Mouse (Mus musculus): Measurements from ENCODE around the gene Slc26a8. TPM values are rescaled to one million over a fixed set of nuclear protein-coding genes. Genes with fewer than 3 reads are reported as not detected.
"Not testable (repeated sequence)": the region's sequence is repeated elsewhere in the genome, so short reads cannot be mapped to it uniquely, and the experiment has no call there.

Slc26a8 gene
- total RNA-seq (2022): 10 to 100 TPM in 1 of 4 experiments, 1 to 10 TPM in 3; 6.6 to 10.6 (median 9.4) TPM

DNA sequence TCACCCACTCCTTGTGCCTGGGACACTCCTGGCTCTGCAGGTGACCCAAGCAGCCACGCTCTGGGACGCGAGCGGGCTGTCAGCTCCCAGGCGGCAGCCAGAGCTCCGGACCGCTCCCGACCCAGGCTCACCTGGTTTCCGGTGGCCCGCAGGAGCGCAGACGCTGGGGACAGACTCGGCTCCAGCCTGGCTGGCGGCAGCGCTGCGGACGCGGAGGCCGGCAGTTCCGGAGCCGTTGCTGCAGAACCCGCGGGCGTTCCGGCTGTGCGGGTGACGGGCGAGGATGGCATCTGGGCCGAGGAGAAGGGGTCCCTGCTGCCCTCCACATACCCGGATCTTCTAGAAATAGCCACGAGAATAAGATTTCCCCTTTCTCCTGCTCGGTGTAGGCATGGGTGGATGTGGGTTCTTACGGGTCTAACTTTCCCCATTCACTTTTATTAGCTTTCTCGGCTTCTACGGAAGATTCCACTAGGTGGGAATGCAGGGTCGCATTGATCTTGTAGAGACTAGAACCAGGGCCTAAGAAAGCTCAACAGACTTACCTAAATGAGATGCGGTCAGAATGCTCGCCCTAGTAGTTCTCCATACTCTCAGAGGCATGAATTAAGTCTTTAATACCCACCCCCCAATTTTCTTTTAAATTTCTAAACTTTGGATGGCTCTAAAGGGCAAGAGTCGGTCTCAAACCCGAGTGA lies at the start of gene Slc26a8:
Slc26a8 (minus strand) TSS at position 648 of the 698 bp plus-strand sequence.
- no peak for DNase-seq (ENCODE audit: low spot score in 2 of 2)

DNA sequence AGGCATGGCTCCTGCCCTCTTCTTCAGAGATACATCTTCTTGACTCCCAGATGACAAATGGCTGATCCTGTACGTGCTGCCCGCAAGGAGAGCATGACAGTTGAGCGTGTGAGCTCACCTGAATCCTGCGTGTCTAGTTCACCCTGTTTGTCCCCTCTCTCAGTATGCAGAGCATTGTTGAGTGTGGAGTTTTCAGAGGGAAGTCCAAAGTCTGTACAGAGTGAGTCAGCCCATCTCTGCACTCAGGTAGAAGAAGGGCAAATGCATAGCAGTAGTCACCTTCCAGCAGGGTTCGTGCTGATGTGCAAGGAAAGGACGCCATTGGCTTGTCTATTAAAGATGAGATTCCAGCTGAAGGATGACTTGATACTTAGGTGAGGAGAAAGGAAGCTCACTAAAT lies 49.2 kb upstream of the Slc26a8 start:
- no peak for DNase-seq (ENCODE audit: low spot score in 2 of 2)

DNA sequence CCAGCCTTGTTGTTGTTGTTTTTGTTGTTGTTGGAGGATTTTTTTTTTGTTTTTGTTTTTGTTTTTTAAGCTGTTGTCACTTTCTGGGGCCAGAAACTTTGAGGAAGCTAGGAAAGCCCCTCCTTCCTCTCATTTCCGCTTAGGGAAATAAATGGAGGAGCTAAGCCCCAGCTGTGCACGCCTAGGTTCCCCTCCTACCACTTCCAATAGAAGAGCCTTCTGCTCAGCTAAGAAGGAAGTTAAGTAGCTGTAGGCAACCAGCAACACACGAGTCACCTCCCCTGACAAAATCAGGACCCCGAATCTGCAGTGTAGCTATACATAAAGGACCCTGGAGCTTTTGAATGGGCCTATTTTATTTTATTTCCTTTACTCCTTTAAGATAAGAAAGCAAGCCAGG lies 47.9 kb upstream of the Slc26a8 start:
- DNase-seq (ENCODE audit: low spot score in 2 of 2): no peak

DNA sequence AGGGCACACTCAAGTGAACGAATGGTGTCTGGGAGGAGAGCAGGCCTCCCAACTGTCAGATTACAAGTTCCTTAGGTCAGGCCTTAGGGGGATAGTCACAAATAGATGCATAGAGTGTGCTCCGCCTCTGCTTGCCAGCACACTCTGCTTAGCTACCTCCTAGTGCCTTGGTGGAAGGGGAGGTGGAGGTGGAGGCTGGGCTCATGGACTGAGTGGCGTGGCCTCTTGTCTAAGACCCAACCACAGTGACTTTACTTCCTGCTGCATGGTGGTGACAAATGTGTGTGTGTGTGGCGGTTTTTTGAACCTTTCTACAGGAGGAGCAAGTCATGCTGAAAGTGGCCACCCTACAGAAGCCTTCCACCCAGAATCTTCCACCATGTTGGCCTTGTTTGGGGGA lies 46.5 kb upstream of the Slc26a8 start:
- DNase-seq (ENCODE audit: low spot score in 2 of 2): no peak

DNA sequence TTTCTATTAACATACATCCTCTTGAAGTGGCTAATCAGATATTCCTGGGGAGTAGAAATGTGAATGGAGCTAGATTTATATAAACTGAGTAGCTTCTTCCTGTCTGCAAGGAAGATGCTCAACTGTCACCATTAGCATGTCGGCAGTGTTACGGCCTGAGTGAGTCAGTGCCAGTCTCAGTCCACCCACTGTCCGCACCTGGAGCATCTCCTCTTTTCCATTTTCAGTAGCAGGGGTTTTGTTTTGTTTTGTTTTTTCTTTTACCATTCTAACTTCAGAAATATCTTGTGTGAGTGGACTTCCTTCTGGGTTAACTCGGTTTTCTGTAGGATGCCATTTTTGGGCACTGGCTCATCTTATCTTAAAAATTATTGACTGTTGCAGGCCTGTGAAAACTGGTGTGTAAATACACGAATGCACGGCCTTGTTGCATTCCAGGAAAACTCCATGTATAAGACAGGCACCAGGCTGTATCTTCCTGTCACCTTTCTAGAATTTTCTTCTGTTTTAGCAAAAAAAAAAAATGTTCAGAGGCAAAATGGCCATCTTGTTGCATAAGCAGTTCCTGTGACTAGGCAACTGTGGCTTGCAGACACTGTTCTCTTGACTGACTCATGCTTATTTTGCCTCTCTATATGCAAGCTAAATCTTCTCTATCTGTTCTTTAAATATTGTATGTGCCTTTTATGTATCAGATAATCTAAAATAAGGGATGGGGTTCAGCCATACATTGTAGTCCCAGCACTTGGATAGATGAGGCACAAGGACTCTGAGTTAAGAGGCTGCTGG lies 45.5 kb upstream of the Slc26a8 start:
- no peak for DNase-seq (ENCODE audit: low spot score in 2 of 2)

DNA sequence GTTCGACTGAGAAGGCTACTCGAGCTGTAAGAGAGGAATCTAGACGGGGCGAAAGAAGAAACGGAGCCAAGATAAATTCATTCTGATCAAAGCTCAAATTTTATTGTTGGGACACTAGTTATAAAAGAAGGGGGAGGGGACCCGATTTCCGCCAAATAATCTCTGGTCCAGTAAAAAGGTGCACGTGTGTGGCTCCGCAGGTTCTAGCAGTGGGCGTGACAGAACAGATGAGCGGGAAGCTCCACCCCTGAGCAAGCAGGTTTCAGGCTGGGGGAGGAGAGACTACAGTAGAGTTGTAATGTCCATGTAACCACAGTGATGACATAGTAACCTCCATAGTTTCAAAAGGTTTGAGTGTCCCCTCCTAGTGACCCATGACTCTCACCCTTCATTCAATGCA lies 37.5 kb upstream of the Slc26a8 start:
- not testable (repeated sequence) for DNase-seq (ENCODE audit: low spot score in 2 of 2)

DNA sequence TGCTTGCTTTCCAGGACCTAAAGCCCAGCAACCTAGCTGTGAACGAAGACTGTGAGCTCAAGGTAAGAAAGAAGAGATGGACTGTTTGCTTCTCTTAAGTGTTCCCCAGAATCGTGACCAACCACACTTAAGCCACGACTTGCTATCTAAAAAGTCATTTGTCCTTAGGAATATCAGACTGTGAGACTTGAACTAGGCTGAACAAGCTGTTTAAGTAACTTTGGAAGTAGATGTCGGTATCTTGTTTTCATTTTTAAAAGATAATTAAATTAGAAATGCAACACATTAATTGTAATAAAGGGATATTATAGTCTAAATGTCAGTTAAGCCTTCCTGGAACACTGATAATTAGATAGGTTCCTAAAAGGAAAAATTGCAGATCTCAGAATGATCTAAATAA lies 35.8 kb upstream of the Slc26a8 start, which contains the start of gene AC170998.1:
AC170998.1 (plus strand) TSS at position 301 of the 400 bp plus-strand sequence.
- no peak for DNase-seq (ENCODE audit: low spot score in 2 of 2)

DNA sequence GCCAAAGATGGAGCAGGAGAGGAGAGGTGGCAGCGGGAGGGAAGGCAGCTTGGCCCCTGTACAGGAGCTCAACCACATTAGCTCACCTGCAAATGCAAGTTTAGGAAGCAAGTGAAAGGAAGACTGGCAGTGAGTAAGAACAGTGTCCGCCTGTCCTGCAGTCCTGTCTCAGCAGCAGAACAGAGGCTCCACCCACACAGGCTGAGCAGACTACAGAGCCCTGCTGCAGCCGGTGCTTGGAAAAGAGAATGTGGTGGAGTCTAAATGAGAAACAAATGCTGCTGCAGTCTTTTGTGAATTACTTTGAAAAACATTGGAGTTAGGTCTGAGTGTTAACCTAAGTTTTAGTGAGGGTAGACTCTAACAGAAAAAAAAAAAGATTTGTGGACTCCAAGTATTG lies 27.5 kb upstream of the Slc26a8 start:
- no peak for DNase-seq (ENCODE audit: low spot score in 2 of 2)

DNA sequence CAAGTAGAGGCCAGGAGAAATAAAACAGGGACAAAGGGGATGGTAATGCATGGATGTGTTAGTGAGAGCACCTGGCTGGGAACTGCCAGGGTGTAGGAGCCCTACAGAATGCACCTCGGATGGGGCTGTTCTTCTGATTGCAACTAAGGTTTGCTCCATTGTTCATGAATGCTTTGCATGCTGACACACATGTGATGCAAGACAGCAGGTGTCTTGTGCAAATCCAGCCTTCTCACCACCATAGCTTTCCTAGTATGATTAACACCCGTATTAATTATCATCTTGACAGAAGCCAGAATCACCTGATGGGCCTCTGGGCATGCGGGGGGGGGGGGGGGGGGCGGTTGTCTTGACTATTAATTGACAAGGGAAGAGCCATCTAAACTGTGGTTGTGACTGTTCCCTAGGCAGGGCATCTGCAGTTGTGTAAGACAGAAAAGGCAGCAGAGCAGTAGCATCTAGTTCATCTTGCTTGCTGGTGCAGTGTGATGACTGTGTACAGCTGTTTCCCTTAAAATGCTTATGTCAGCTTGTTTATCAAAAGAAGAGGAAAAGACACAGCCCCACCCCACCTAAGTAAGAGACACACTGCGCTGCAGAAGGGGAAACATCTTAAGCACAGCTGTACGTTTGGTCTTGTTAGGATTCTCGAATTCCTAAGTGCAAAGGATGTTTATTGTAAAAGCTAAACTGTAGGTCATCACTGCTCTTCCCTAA lies 26.0 kb upstream of the Slc26a8 start:
- DNase-seq (ENCODE audit: low spot score in 2 of 2): no peak

DNA sequence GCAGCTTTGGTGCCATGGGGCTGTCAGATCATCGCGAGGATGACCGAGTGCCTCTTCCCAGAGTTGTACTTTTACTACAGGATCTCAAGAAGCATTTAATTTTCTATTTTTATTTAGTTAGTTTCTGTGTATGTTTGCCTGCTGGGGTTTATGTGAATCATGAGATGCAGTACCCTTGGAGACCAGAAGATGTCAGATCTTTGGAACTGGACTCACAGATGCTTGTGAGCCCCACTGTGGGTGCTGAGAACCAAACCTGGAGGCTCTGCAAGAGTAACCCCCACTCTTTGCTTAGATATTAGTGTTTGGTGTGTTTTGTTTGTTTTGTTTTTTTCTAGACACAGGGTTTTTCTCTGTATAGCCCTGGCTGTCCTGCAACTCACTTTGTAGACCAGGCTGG lies 24.0 kb upstream of the Slc26a8 start:
- no peak for DNase-seq (ENCODE audit: low spot score in 2 of 2)

DNA sequence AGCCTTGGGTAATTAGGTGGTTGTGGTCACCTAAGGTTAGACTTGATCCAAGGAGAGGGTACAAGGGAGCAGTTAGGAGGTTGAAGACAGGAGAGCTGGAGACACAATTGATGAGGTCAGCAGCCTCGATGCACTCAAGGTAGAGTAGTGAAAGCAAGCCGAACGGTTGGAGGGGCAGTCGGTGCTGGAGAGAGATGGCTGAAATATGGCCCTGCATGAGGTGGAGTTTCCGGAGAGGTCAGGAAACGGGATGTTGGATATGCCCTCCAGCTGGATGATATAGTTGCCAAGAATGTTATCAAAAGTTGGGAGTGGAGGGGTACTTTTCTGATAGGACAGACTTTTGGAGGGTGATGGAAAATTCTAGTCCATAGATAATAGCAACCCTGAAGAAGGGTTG lies 22.3 kb upstream of the Slc26a8 start:
- no peak for DNase-seq (ENCODE audit: low spot score in 2 of 2)

DNA sequence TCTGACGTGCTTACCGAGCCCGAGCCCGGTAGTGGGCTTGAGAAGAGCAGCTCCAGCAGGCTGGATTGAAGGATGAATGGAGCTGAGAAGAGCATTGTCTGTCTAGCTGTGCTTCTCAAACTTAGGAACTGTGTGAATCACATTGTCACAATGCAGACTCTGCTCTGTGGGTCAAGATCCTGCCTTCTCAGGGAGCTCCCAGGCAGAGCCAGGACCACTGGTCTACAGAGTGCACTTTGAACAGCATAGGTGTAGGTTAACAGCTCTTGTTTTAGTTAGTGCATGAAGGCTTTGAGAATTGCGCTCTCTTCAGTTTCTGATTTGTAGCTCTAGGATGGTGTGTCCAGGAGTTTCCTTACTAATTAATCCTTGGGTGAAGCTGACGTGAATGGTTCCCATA lies 21.2 kb upstream of the Slc26a8 start:
- DNase-seq (ENCODE audit: low spot score in 2 of 2): no peak

DNA sequence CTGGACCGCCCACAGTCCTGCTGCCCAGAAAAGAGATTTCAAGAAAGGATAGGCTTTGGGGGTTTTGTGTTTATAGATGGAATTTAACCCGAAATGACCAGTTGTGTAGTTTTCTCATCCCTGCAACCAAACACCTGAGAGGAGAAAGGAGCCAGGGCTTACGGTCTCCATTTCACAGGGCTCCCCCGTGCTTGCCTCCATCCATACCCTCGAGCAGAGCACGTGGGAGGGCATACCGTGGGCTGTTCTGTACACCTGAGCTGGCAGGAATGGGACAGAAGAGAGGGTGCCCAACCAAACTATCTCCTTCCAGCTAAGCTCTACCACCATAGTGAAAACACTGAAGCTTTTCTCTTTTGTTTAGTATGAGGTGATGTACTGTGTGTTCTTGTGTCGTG lies 20.3 kb upstream of the Slc26a8 start:
- no peak for DNase-seq (ENCODE audit: low spot score in 2 of 2)

DNA sequence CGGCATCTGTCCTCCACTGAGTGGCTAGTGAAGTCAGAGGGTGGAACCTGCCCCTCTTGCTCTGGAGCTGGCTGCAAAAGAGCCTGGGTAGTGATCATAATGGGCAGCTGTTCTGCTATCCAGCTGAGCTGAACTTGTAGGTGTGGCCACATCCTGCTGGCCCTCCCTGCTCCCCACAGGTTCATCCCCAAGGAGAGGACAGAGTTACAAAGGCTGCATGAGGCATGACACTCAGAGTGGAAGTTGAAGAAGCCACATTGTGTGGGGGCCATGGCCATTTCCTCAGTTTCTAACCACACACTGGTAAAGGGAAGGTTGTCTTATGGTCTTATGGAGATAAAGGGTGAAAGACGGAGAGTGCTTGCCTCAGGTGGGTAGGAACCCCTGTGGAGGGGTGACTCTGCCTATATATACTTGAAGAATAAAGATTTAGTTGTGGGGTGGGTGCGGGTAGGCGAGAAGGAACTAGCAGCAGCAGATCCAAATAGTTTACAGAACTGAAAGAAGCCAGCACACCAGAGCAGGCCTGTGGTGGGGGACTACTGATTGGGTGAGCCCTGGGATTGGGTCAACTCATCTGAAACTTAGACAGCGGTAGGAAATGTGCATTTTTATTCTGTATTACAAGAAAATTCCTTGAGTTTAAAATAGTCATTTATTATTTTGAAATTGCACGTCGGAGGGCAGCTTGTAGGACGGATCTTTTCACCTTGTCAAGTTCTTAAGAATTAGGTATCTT lies 19.7 kb upstream of the Slc26a8 start:
- no peak for DNase-seq (ENCODE audit: low spot score in 2 of 2)

DNA sequence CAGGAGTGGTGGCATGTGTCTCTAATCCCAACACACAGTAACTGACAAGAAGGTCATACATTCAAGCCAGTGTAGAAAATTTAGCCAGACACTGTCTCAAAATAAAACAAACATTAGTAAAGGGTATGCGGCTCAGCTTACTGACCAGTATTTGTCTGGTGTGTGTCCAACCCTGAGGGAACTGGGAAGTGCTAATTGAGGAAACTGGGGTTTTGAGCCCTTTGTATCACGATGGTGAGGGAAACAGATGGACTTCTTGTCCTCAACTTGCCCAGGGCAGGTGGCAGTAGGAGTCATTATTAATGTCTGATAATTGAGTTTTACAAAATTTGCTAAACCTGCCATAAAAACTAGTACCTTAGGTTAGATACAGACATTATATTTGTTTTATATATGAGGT lies 19.0 kb upstream of the Slc26a8 start:
- no peak for DNase-seq (ENCODE audit: low spot score in 2 of 2)

DNA sequence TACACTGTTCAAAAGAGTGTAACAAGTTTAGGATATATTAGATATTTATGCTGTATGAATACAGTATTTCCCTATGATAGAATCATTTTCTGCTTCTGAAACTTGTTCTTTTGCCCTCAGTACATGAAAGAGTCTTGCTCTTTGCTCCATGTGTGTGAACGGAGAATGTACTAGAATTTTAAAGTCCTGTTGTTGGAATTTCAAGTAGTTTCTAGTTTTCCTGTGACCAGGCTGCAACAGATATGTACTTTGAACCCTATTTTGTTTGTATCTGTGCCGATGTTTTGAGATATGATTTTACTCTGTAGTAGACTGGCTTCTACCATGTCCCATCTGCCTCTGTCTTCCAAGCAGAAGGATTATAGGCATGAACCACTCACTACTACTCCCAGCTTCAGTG lies 17.8 kb upstream of the Slc26a8 start:
- no peak for DNase-seq (ENCODE audit: low spot score in 2 of 2)

DNA sequence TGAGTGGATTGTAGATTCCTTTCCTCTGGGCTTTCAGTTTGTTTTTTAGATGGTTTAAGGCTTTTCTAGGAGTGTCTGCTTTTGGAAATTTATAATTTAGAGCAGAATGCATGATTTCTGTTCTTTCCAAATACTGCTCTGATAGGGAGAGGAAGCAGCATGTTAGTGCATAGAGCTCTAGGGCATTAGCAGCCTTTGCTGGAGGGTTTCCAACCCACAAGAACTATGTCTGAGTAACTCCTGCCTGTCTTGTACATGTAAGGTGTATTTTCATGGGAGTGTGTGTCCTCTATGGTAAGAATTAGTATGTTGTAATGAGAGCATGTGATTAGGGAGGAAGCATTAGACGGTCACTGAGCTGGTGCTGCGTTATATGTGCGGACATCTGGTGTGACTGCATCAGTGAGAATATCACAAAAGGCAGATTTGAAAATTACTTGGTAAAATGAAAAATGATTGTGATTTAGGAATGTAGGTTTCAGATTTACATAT lies 17.1 kb upstream of the Slc26a8 start:
- DNase-seq (ENCODE audit: low spot score in 2 of 2): no peak

DNA sequence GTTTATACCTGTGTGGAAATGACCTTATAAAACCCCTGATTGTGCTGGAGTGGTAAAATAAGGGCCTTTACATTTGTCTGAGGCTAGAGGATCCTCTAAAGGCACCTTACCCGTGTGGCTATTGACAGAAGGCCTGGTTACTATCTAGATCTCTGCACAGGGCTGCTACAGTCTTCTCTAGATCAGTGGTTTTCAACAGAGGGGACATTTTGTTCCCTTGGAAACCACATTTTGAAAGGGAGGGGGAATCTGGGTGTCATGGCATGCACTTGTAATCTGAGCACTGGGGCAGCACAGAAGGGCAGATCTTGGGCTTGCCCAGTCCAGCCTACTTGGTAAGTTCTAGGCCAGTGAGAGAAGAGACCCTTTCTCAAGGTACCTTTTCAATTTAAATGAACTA lies 16.7 kb upstream of the Slc26a8 start:
- no peak for DNase-seq (ENCODE audit: low spot score in 2 of 2)

DNA sequence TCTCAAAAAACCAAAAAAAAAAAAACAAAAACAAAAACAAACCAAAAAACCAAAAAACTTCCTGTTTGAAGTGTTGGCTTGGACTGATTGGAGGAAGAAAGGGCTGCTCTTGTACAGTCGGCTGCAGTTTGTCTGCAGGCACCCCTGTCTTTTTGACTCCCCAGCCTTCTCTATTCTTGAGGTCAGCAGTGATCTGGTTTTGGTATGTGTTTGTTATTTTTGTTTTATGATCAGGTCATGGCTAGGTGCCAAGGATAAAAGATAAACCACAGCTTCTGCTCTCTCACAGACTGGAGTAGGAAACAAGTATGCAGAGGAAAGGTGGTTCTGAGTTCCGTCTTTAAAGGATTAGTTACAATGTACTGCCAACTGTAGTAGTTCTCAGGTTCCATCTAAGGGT lies 12.6 kb upstream of the Slc26a8 start:
- no peak for DNase-seq (ENCODE audit: low spot score in 2 of 2)

DNA sequence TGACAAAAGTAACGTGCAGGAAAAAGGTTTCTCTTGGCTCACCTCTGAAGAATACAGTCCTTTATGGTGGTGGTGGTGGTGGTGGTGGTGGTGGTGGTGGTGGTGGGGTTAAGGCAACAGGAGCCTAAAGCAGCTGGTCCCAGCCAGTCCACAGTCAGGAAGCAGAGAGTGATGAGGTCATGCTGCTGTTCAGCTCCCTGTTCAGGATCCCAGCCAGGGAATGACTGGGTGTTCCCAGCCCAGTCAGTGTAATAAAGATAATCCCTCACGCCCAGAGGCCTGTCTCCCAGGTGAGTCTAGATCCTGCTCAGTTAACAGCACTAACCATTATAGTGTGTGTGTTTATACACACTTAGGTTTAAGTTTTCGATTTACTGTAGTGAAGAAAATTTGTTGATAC lies 11.7 kb upstream of the Slc26a8 start:
- no peak for DNase-seq (ENCODE audit: low spot score in 2 of 2)

DNA sequence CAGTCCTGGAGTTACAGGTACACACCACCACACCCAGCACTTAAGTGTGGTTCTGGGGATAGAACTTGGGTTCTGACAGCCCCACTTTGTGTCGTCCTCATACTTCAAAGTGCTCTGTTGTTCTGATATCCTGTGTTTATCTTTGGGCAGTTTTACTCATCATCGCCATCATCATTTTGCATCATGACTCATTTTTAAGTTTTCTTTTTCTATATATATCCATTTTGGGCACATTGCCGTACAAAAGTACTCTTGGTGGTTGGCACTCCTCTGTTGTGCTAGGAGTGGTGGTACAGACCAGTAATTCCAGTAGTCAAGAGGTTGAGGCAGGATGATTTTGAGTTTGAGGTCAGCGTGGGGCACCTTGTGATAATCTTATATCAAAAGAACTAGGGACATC lies 11.1 kb upstream of the Slc26a8 start:
- no peak for DNase-seq (ENCODE audit: low spot score in 2 of 2)
